Mouse (Mus musculus) limb, embryonic 15.5 days (tissue): Measurements from ENCODE around the gene Ptprt. TPM values are rescaled to one million over a fixed set of nuclear protein-coding genes. Genes with fewer than 3 reads are reported as not detected.

Experiments
- ATAC-seq: fragments of 200-750 bp; cut with Nextera tagmentation; 2 replicates; pipeline ENCODE4 v1.8.0; 2017; ENCODE audit warnings: low read depth, moderate TSS enrichment; ENCODE audit not compliant: insufficient number of reproducible peaks, low FRiP score, low TSS enrichment
- H3K27ac ChIP-seq: fragments of 300-500 bp; sonication (generic); 2 replicates; pipeline ENCODE4 v1.5.1; 2015; ENCODE audit warnings: moderate library complexity, mild to moderate bottlenecking, inconsistent platforms
- H3K27me3 ChIP-seq: fragments of 300-500 bp; sonication (generic); 2 replicates; pipeline ENCODE4 v1.6.1; 2015; ENCODE audit warnings: inconsistent platforms
- H3K36me3 ChIP-seq: fragments of 300-500 bp; sonication (generic); 2 replicates; pipeline ENCODE4 v1.6.1; 2015; ENCODE audit warnings: inconsistent platforms
- H3K4me1 ChIP-seq: fragments of 300-500 bp; sonication (generic); 2 replicates; pipeline ENCODE4 v1.6.1; 2015; ENCODE audit warnings: inconsistent platforms
- H3K4me2 ChIP-seq: fragments of 300-500 bp; sonication (generic); 2 replicates; pipeline ENCODE4 v1.6.1; 2015; ENCODE audit warnings: mild to moderate bottlenecking, inconsistent platforms
- H3K4me3 ChIP-seq: fragments of 300-500 bp; sonication (generic); 2 replicates; pipeline ENCODE4 v1.5.1; 2015; ENCODE audit warnings: mild to moderate bottlenecking, inconsistent platforms
- H3K9ac ChIP-seq: fragments of 300-500 bp; sonication (generic); 2 replicates; pipeline ENCODE4 v1.6.1; 2015; ENCODE audit warnings: inconsistent platforms
- H3K9me3 ChIP-seq: fragments of 300-500 bp; sonication (generic); 2 replicates; pipeline ENCODE4 v1.6.1; 2016; ENCODE audit warnings: inconsistent platforms
- WGBS: fragments of 180-500 bp; shearing (Covaris S2); methylation state at CpG from one replicate; pipeline ENCODE4 v1.1.7; 2015; 5-methylcytosine and 5-hydroxymethylcytosine counted together
- polyA plus RNA-seq: library from polyadenylated mRNA; unstranded; fragments of >200 nt; fragmentation: Nextera tagmentation; extraction: Ambion mirVana; gene quantifications from 2 replicates; pipeline ENCODE4 v1.2.1, GENCODE M21; 2015

The Ptprt gene
- polyA plus RNA-seq, 1 experiment from 2014 or later, result 1.9 TPM

- no peaks in the 10 kb centered on the region for H3K9me3 ChIP-seq
- no peaks in the 10 kb centered on the region for H3K4me1 ChIP-seq
- no peak for ATAC-seq
- WGBS, result 35% methylated on average over 6 of the region's 6 CpGs
- no peak overlapping the region for H3K4me2 ChIP-seq
- no peak overlapping the region for H3K9ac ChIP-seq
- no peaks in the 10 kb centered on the region for H3K27me3 ChIP-seq
- no peak overlapping the region for H3K4me3 ChIP-seq
- no peak overlapping the region for H3K27ac ChIP-seq
- no peaks in the 10 kb centered on the region for H3K36me3 ChIP-seq
Observed at GRCm38 (mm10) chr2:161600206-161600808, 1060.6 kb downstream of the Ptprt start.

DNA sequence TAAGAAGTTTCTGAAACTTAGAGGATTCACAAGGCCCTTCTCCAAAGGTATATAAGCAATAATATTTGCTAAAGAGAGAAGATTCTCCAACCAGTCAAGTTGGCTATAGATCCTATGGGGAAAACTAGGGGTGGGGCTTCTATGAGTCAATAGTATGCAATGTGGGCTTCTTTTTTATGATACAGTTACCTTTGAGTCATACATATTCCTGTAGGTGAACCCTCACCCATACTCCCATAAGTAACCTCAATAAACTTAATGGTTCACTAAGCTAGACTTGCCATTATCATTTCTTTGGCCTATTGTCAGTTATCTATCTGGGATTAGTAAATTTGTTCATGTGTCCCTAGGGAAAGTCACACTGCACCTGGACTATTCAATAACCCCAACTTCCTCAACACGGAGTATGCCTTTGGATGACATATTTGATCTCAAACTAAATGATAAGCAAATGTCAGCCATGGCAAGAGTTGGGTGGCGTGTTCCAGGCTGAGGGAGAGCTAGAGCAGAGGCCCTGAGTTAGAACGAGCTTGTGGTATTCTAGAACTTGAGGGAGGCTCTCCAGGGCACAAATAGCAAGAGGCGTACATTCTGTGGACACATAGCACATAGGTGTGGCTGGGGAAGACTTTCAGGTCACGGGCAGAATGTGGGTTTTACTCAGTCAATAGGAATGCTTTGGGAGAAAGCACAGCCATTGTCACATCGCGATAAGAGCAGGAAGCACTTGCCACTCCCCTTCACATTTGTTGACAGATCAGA lies 1067.4 kb downstream of the Ptprt start:
- no peaks in the 10 kb centered on the region for H3K27me3 ChIP-seq
- no peaks in the 10 kb centered on the region for H3K4me1 ChIP-seq
- WGBS, result 85% methylated on average over 7 of the region's 7 CpGs
- no peak overlapping the region for H3K4me3 ChIP-seq
- H3K9ac ChIP-seq, result no peak overlapping the region
- no peaks in the 10 kb centered on the region for H3K36me3 ChIP-seq
- H3K9me3 ChIP-seq, result no peaks in the 10 kb centered on the region
- no peak overlapping the region for H3K4me2 ChIP-seq
- ATAC-seq, result no peak
- no peak overlapping the region for H3K27ac ChIP-seq

DNA sequence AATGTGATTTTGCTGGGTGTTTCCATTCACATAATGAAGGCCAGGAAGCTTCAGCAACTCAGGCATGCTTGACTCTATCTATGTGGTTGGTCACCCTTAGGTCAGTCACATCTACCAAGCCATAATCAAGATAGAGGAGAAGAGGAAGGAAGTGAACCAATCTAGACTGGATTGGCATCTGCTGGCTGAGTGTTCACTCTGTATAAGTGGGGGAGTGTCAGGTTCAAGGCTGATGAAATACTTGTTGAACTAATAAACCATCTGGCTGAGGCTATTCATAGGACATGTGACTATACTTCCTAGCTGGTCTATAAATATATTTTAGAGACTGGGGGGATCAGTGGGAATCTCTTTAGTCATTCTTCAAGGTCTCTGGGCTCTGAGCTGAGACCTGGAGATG lies 1086.5 kb downstream of the Ptprt start:
- Histone ChIP-seq H3K9me3 (no peaks in the 10 kb centered on the region), H3K36me3 (no peaks in the 10 kb centered on the region), H3K4me2 (no peak overlapping the region), H3K27ac (no peak overlapping the region), H3K27me3 (no peaks in the 10 kb centered on the region), H3K4me3 (no peak overlapping the region), H3K9ac (no peak overlapping the region), H3K4me1 (peaks cover 7% of the 10 kb centered on the region; the same call in 1 of the 2 replicates)
- no peak for ATAC-seq

GRCm38 (mm10) chr2:161572201-161572600 lies 1088.7 kb downstream of the Ptprt start:
- no peak overlapping the region for H3K4me2 ChIP-seq
- no peak for ATAC-seq
- peaks cover 7% of the 10 kb centered on the region; the same call in 1 of the 2 replicates for H3K4me1 ChIP-seq
- no peaks in the 10 kb centered on the region for H3K9me3 ChIP-seq
- no peak overlapping the region for H3K9ac ChIP-seq
- H3K36me3 ChIP-seq, result no peaks in the 10 kb centered on the region
- H3K4me3 ChIP-seq, result no peak overlapping the region
- no peaks in the 10 kb centered on the region for H3K27me3 ChIP-seq
- H3K27ac ChIP-seq, result no peak overlapping the region

DNA sequence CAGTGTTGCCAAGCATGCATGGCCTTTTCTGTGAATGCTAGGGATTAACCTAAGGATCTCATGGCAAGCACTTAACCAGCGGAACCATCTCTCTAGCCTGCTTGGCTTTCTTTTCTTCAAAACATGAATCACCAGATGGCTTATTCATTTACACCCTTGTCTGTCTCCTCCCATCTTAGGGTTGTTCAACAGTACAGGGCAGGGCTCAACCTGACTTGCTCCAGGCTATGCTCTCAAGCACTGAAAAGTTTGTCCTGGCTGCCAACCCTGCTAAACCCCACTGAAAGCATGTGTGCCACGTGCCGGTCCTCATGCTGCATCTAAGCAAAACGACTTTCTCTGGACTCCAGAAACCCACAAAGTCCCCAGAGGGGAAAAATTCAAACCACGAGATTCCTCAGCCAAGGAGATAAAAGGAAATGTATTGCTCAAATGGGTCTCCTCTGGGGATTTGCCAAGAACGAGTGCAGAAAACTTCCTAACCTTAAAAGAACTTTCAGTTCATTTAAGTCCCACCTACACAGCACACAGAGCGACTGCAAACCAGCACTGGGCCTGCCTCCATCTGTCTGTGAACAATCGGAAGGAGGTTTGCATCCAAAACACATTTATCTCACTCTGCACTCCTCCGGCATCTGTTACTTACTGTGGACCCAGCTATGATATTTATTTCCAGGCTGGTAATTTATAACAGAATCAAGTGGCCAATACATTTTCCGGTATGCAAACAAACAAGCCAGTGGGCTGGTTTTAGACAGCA lies 1090.5 kb downstream of the Ptprt start:
- 31% methylated on average over 10 of the region's 10 CpGs for WGBS
- Histone ChIP-seq H3K4me1 (peaks cover 7% of the 10 kb centered on the region; the same call in 1 of the 2 replicates), H3K4me3 (no peak overlapping the region), H3K27ac (no peak overlapping the region), H3K9ac (no peak overlapping the region), H3K9me3 (no peaks in the 10 kb centered on the region), H3K27me3 (no peaks in the 10 kb centered on the region), H3K4me2 (no peak overlapping the region), H3K36me3 (no peaks in the 10 kb centered on the region)
- ATAC-seq, result 0 out of 2 replicates have a peak, but pooled peaks have one; percentile 30

DNA sequence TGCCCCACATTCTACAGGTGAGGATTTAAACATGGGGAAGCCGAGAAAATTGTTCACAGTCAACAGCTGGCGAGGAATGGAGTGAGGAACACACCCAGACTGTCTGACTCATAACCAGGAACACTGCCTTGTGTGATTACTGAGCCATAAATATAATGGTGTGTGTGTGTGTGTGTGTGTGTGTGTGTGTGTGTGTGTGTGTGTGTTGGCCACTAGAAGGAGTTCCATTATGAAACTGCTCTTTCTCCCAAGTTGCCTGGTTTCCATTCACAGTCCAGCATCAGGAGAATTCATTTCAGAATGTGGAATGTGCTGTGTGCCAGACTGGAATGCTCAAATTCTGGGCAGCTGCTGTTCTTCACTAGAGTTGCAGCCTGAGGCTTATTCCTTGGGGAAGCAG lies 1099.4 kb downstream of the Ptprt start:
- Histone ChIP-seq H3K36me3 (no peaks in the 10 kb centered on the region), H3K27me3 (no peaks in the 10 kb centered on the region), H3K4me3 (no peak overlapping the region), H3K27ac (no peak overlapping the region), H3K4me2 (no peak overlapping the region), H3K4me1 (no peaks in the 10 kb centered on the region), H3K9ac (no peak overlapping the region), H3K9me3 (no peaks in the 10 kb centered on the region)
- ATAC-seq, result no peak
- 30% methylated on average over 2 of the region's 2 CpGs for WGBS

- H3K27ac ChIP-seq, result no peak overlapping the region
Observed at GRCm38 (mm10) chr2:161557874-161558273, 1103.1 kb downstream of the Ptprt start.

GRCm38 (mm10) chr2:161553651-161554050 lies 1107.3 kb downstream of the Ptprt start:
- no peak overlapping the region for H3K4me3 ChIP-seq
- H3K9me3 ChIP-seq, result no peaks in the 10 kb centered on the region
- no peak overlapping the region for H3K27ac ChIP-seq
- no peak overlapping the region for H3K9ac ChIP-seq
- H3K4me1 ChIP-seq, result no peaks in the 10 kb centered on the region
- ATAC-seq, result no peak
- H3K4me2 ChIP-seq, result no peak overlapping the region
- H3K36me3 ChIP-seq, result no peaks in the 10 kb centered on the region
- WGBS, result 65% methylated on average over 9 of the region's 9 CpGs
- H3K27me3 ChIP-seq, result no peaks in the 10 kb centered on the region

More at GRCm38 (mm10) chr2:161557874-161558273, 1103.1 kb downstream of the Ptprt start:
- ATAC-seq, result no peak
- Histone ChIP-seq H3K4me2 (no peak overlapping the region), H3K36me3 (no peaks in the 10 kb centered on the region), H3K27me3 (no peaks in the 10 kb centered on the region), H3K4me3 (no peak overlapping the region), H3K9ac (no peak overlapping the region), H3K4me1 (no peaks in the 10 kb centered on the region), H3K9me3 (no peaks in the 10 kb centered on the region)
- WGBS, result 67% methylated on average over 4 of the region's 4 CpGs

GRCm38 (mm10) chr2:161552011-161552410 lies 1108.9 kb downstream of the Ptprt start:
- Histone ChIP-seq H3K36me3 (no peaks in the 10 kb centered on the region), H3K27ac (no peak overlapping the region), H3K9me3 (no peaks in the 10 kb centered on the region), H3K4me2 (no peak overlapping the region), H3K9ac (no peak overlapping the region), H3K27me3 (no peaks in the 10 kb centered on the region), H3K4me3 (no peak overlapping the region), H3K4me1 (no peaks in the 10 kb centered on the region)
- no peak for ATAC-seq
- 78% methylated on average over 2 of the region's 2 CpGs for WGBS

DNA sequence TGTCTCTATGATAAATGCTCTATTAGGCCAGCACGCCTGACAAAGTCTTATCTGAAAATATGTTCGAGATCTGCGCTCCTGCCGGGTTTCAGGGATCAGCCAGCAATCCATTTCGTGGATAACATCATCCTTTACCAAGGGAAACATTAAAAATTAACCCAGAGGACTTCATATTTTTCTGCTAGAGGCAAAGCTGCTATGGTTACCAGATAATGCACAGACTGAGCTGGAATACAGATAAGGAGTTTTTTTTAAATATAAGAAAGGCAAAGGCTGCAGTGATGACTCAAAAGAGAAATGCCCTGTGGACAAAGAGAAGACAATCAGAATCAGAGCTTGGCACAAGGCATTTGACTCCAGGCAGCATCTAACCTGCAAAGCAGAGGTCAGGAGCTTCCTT lies 1111.4 kb downstream of the Ptprt start:
- Histone ChIP-seq H3K9ac (no peak overlapping the region), H3K36me3 (no peaks in the 10 kb centered on the region), H3K27me3 (no peaks in the 10 kb centered on the region), H3K4me1 (no peaks in the 10 kb centered on the region), H3K27ac (no peak overlapping the region), H3K4me3 (no peak overlapping the region), H3K4me2 (no peak overlapping the region), H3K9me3 (no peaks in the 10 kb centered on the region)
- 75% methylated on average over 5 of the region's 5 CpGs for WGBS
- no peak for ATAC-seq

DNA sequence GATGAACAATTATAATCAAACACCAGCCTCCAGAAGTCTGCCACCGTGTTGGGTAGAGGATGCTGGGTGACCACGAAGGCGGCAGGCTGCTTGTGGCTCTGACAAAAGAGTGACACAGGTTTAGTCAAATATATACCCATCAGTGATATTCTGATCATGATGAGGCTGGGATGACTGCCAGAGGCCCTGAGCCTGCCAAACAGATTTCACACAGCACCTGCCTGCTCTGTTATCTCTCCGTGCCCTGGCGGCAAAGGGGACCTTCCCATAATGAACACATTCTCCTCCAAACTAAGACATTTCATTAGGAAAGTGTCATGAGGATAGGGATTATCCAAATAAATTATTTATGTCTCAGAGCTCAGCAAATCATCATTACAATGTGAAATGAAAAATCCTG lies 1113.6 kb downstream of the Ptprt start:
- Histone ChIP-seq H3K27me3 (no peaks in the 10 kb centered on the region), H3K4me1 (no peaks in the 10 kb centered on the region), H3K9me3 (no peaks in the 10 kb centered on the region), H3K27ac (no peak overlapping the region), H3K36me3 (no peaks in the 10 kb centered on the region), H3K9ac (no peak overlapping the region), H3K4me3 (no peak overlapping the region), H3K4me2 (no peak overlapping the region)
- no peak for ATAC-seq
- 91% methylated on average over 5 of the region's 5 CpGs for WGBS

GRCm38 (mm10) chr2:161545406-161545805 lies 1115.5 kb downstream of the Ptprt start:
- Histone ChIP-seq H3K27ac (no peak overlapping the region), H3K36me3 (no peaks in the 10 kb centered on the region), H3K4me2 (no peak overlapping the region), H3K4me3 (no peak overlapping the region), H3K4me1 (no peaks in the 10 kb centered on the region), H3K27me3 (no peaks in the 10 kb centered on the region), H3K9ac (no peak overlapping the region), H3K9me3 (no peaks in the 10 kb centered on the region)
- no peak for ATAC-seq
- WGBS, result 73% methylated on average over 4 of the region's 4 CpGs
